Mouse (Mus musculus): Measurements from ENCODE around the gene Parm1. TPM values are rescaled to one million over a fixed set of nuclear protein-coding genes. Genes with fewer than 3 reads are reported as not detected.

Parm1 gene
- under 1 TPM; 0.11 to 0.20 TPM for total RNA-seq (2023)

DNA sequence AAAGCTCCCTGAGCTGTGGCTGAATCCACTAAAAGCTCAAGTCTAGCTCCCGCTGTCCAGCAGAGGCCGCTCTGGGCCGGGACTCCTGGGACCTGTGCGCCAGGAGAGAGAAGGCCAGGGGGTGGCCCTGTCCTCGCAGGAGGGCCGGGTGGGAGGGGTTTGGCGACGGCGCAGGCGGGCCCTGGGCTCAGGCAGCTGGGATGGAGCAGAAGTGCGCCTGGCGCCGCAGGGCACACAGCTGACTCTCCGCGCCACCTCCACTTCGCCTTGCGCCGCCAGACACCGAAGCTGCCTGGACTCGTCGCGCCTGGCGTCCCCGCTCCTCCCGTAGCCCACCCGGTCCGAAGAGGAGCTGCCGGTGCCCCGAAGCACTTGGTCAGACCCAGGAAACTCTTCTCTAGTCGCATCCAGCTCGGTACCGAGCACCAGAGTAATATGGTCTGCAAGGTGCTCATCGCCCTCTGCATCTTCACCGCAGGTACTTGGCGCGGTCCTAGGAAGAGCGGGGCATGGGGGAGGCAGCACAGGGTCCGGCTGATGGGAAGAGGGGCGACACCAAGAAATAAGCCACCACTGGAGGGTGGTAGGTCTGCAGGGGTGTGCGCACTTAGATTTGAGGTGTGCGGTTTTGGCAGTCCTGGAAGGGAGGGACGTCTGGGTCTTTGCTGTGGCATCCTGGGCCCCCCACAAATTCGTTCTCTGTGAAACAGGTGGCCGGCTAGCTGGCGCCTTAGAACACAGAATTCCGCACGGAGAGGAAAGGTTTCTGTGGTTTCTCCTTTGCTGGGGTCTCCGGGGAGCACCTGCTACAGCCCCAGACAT is at the start of gene Parm1:
TSS of gene Parm1 (plus strand) at position 136 of the 822 bp plus-strand sequence.

Other genes with a start within 250 kb of the Parm1 start
- gene Btc, start 114.6 kb upstream of the Parm1 start, total RNA-seq (2023) = not detected

Measured in neutrophil, adult 59 days (primary cell).